Mouse (Mus musculus): Measurements from ENCODE around the gene Fam149a. TPM values are rescaled to one million over a fixed set of nuclear protein-coding genes. Genes with fewer than 3 reads are reported as not detected.
"Not testable (repeated sequence)": the region's sequence is repeated elsewhere in the genome, so short reads cannot be mapped to it uniquely, and the experiment has no call there.

The Fam149a gene
- polyA plus RNA-seq, 1 experiment from 2014 or later, result 7.4 TPM

GRCm38 (mm10) chr8:45327076-45327475 is 55.0 kb downstream of the Fam149a start:
- H3K4me2 ChIP-seq; H3K4me1 ChIP-seq; ATAC-seq (ENCODE audit: low FRiP score); H3K4me3 ChIP-seq (replicated peaks); H3K36me3 ChIP-seq (replicated peaks); H3K9me3 ChIP-seq; H3K27me3 ChIP-seq; H3K9ac ChIP-seq; H3K27ac ChIP-seq: not testable (repeated sequence)

- no peaks in the 10 kb centered on the region for H3K9me3 ChIP-seq
- H3K4me3 ChIP-seq (replicated peaks), result no peak overlapping the region
- no peak overlapping the region for H3K9ac ChIP-seq
- H3K36me3 ChIP-seq (replicated peaks), result no peaks in the 10 kb centered on the region
- no peak overlapping the region for H3K4me2 ChIP-seq
- H3K27me3 ChIP-seq, result no peaks in the 10 kb centered on the region
- WGBS, result 88% methylated on average over 4 of the region's 4 CpGs
- no peak overlapping the region for H3K27ac ChIP-seq
- ATAC-seq (ENCODE audit: low FRiP score), result no peak
- H3K4me1 ChIP-seq, result no peaks in the 10 kb centered on the region
Measured at GRCm38 (mm10) chr8:45324151-45324550, 57.9 kb downstream of the Fam149a start.

- no peak overlapping the region for H3K9ac ChIP-seq
- no peaks in the 10 kb centered on the region for H3K36me3 ChIP-seq (replicated peaks)
- H3K9me3 ChIP-seq, result no peaks in the 10 kb centered on the region
- H3K27ac ChIP-seq, result no peak overlapping the region
- H3K4me1 ChIP-seq, result no peaks in the 10 kb centered on the region
- WGBS, result 81% methylated on average over 2 of the region's 2 CpGs
- no peak overlapping the region for H3K4me3 ChIP-seq (replicated peaks)
- ATAC-seq (ENCODE audit: low FRiP score), result no peak
- H3K4me2 ChIP-seq, result no peak overlapping the region
- H3K27me3 ChIP-seq, result no peaks in the 10 kb centered on the region
Measured at GRCm38 (mm10) chr8:45321365-45321764, 60.7 kb downstream of the Fam149a start.

GRCm38 (mm10) chr8:45320930-45321329 is 61.2 kb downstream of the Fam149a start:
- no peak for ATAC-seq (ENCODE audit: low FRiP score)
- 74% methylated on average over 1 of the region's 1 CpGs for WGBS

GRCm38 (mm10) chr8:45310967-45311366 is 71.1 kb downstream of the Fam149a start:
- Histone ChIP-seq H3K4me3 (replicated peaks) (no peak overlapping the region), H3K4me1 (no peaks in the 10 kb centered on the region), H3K36me3 (replicated peaks) (no peaks in the 10 kb centered on the region), H3K27me3 (no peaks in the 10 kb centered on the region), H3K4me2 (no peak overlapping the region), H3K27ac (no peak overlapping the region), H3K9me3 (no peaks in the 10 kb centered on the region), H3K9ac (no peak overlapping the region)
- ATAC-seq (ENCODE audit: low FRiP score), result no peak
- 88% methylated on average over 4 of the region's 4 CpGs for WGBS

More at GRCm38 (mm10) chr8:45320930-45321329, 61.2 kb downstream of the Fam149a start:
- Histone ChIP-seq H3K9ac (no peak overlapping the region), H3K4me3 (replicated peaks) (no peak overlapping the region), H3K36me3 (replicated peaks) (no peaks in the 10 kb centered on the region), H3K27ac (no peak overlapping the region), H3K9me3 (no peaks in the 10 kb centered on the region), H3K4me2 (no peak overlapping the region), H3K27me3 (no peaks in the 10 kb centered on the region), H3K4me1 (no peaks in the 10 kb centered on the region)

GRCm38 (mm10) chr8:45308366-45308765 is 73.7 kb downstream of the Fam149a start, which contains the start of gene Gm45753:
TSS of gene Gm45753 (minus strand) at chr8:45308466.
- H3K9me3 ChIP-seq, result no peaks in the 10 kb centered on the region
- no peak within 1 kb of the TSS for H3K4me3 ChIP-seq (replicated peaks)
- H3K27ac ChIP-seq, result no peak within 1 kb of the TSS
- ATAC-seq (ENCODE audit: low FRiP score), result no peak
- WGBS, result 92% methylated on average over 13 of the region's 13 CpGs
- H3K4me1 ChIP-seq, result no peaks in the 10 kb centered on the region
- H3K27me3 ChIP-seq, result no peaks in the 10 kb centered on the region
- no peak within 1 kb of the TSS for H3K4me2 ChIP-seq
- H3K36me3 ChIP-seq (replicated peaks), result no peaks in the 10 kb centered on the region
- H3K9ac ChIP-seq, result no peak within 1 kb of the TSS

GRCm38 (mm10) chr8:45305479-45305878 is 76.6 kb downstream of the Fam149a start:
- ATAC-seq (ENCODE audit: low FRiP score), result no peak
- no peaks in the 10 kb centered on the region for H3K9me3 ChIP-seq
- no peaks in the 10 kb centered on the region for H3K27me3 ChIP-seq
- H3K4me1 ChIP-seq, result no peaks in the 10 kb centered on the region
- no peak overlapping the region for H3K4me3 ChIP-seq (replicated peaks)
- H3K4me2 ChIP-seq, result no peak overlapping the region
- WGBS, result 84% methylated on average over 1 of the region's 1 CpGs
- H3K9ac ChIP-seq, result no peak overlapping the region
- no peak overlapping the region for H3K27ac ChIP-seq
- H3K36me3 ChIP-seq (replicated peaks), result no peaks in the 10 kb centered on the region

- no peaks in the 10 kb centered on the region for H3K27me3 ChIP-seq
- 90% methylated on average over 3 of the region's 3 CpGs for WGBS
- no peak overlapping the region for H3K9ac ChIP-seq
- ATAC-seq (ENCODE audit: low FRiP score), result no peak
- no peaks in the 10 kb centered on the region for H3K4me1 ChIP-seq
- H3K4me2 ChIP-seq, result no peak overlapping the region
- no peaks in the 10 kb centered on the region for H3K9me3 ChIP-seq
- H3K36me3 ChIP-seq (replicated peaks), result no peaks in the 10 kb centered on the region
- no peak overlapping the region for H3K4me3 ChIP-seq (replicated peaks)
- no peak overlapping the region for H3K27ac ChIP-seq
Measured at GRCm38 (mm10) chr8:45304354-45304753, 77.7 kb downstream of the Fam149a start.

- no peaks in the 10 kb centered on the region for H3K4me1 ChIP-seq
- 71% methylated on average over 8 of the region's 8 CpGs for WGBS
- no peaks in the 10 kb centered on the region for H3K36me3 ChIP-seq (replicated peaks)
- no peak overlapping the region for H3K4me2 ChIP-seq
- H3K9me3 ChIP-seq, result no peaks in the 10 kb centered on the region
- no peak overlapping the region for H3K27ac ChIP-seq
- H3K4me3 ChIP-seq (replicated peaks), result no peak overlapping the region
- no peaks in the 10 kb centered on the region for H3K27me3 ChIP-seq
- no peak overlapping the region for H3K9ac ChIP-seq
- ATAC-seq (ENCODE audit: low FRiP score), result no peak
Measured at GRCm38 (mm10) chr8:45302390-45302789, 79.7 kb downstream of the Fam149a start.

- H3K4me2 ChIP-seq, result no peak overlapping the region
- H3K9me3 ChIP-seq, result no peaks in the 10 kb centered on the region
- no peaks in the 10 kb centered on the region for H3K27me3 ChIP-seq
- no peak for ATAC-seq (ENCODE audit: low FRiP score)
- H3K4me3 ChIP-seq (replicated peaks), result no peak overlapping the region
- no peaks in the 10 kb centered on the region for H3K4me1 ChIP-seq
- no peak overlapping the region for H3K9ac ChIP-seq
- H3K27ac ChIP-seq, result no peak overlapping the region
- H3K36me3 ChIP-seq (replicated peaks), result no peaks in the 10 kb centered on the region
- 86% methylated on average over 6 of the region's 6 CpGs for WGBS
Measured at GRCm38 (mm10) chr8:45295276-45295675, 86.8 kb downstream of the Fam149a start.

- Histone ChIP-seq H3K27ac (no peak within 1 kb of the TSS), H3K9me3 (no peaks in the 10 kb centered on the region), H3K4me3 (replicated peaks) (no peak within 1 kb of the TSS), H3K4me2 (no peak within 1 kb of the TSS), H3K9ac (no peak within 1 kb of the TSS), H3K27me3 (no peaks in the 10 kb centered on the region), H3K4me1 (no peaks in the 10 kb centered on the region), H3K36me3 (replicated peaks) (no peaks in the 10 kb centered on the region)
- 91% methylated on average over 7 of the region's 7 CpGs for WGBS
- no peak for ATAC-seq (ENCODE audit: low FRiP score)
Measured at GRCm38 (mm10) chr8:45294687-45295086, 87.4 kb downstream of the Fam149a start, which contains the start of gene Klkb1. TSS of gene Klkb1 (minus strand) at chr8:45294859.

GRCm38 (mm10) chr8:45291790-45292189 is 90.3 kb downstream of the Fam149a start:
- Histone ChIP-seq H3K9ac (no peak overlapping the region), H3K27me3 (no peaks in the 10 kb centered on the region), H3K36me3 (replicated peaks) (no peaks in the 10 kb centered on the region), H3K27ac (no peak overlapping the region), H3K9me3 (no peaks in the 10 kb centered on the region), H3K4me3 (replicated peaks) (no peak overlapping the region), H3K4me2 (no peak overlapping the region), H3K4me1 (no peaks in the 10 kb centered on the region)
- no peak for ATAC-seq (ENCODE audit: low FRiP score)
- WGBS, result 81% methylated on average over 2 of the region's 2 CpGs

Data from forebrain, embryonic 12.5 days (tissue).